Mouse (Mus musculus) myocyte (in vitro differentiated cells): ENCODE measurements around the gene Dlg2.

Experiments
- E2F4 ChIP-seq: IDR thresholded peaks from one replicate; pipeline ENCODE4 v1.6.1; 2011; ENCODE audit warnings: mild to moderate bottlenecking, control low read depth, moderate library complexity; ENCODE audit not compliant: insufficient read depth
- MAX ChIP-seq: IDR thresholded peaks from one replicate; pipeline ENCODE4 v1.6.1; 2011; ENCODE audit warnings: low read depth, mild to moderate bottlenecking, control low read depth
- POLR2A ChIP-seq: IDR thresholded peaks from one replicate; pipeline ENCODE4 v1.6.1; 2011; ENCODE audit warnings: low read depth, mild to moderate bottlenecking, control low read depth, moderate library complexity; ENCODE audit not compliant: insufficient read length
- SRF ChIP-seq: IDR thresholded peaks from one replicate; pipeline ENCODE4 v1.6.1; 2011; ENCODE audit warnings: low read depth; ENCODE audit not compliant: control insufficient read depth, insufficient read length
- TCF12 ChIP-seq: IDR thresholded peaks from one replicate; pipeline ENCODE4 v1.6.1; 2011; ENCODE audit warnings: mild to moderate bottlenecking, control low read depth; ENCODE audit not compliant: poor library complexity, insufficient read depth, severe bottlenecking
- TCF3 ChIP-seq: IDR thresholded peaks from one replicate; pipeline ENCODE4 v1.6.1; 2011; ENCODE audit warnings: low read depth, control low read depth; ENCODE audit not compliant: insufficient read length

DNA sequence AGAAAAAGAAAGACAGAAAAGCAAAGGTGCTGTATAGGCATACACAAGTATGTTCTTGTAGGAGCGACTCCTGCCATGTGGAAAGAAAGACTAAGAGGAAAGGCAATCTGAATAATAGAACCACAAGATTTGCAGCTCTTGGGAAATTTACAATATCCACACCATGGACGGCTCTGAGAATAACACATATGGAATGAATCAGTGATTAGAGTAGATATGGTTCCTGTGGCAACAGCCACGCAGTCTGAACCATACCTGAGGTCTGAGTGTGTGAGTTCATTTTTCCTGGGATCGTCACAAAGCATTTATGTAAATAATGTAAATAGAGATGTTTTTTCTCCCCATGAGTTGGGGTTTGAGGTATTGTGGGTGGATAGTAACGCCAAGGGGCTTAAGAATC, 1247.9 kb downstream of the Dlg2 start:
- no peak for TF ChIP-seq TCF12
- TF ChIP-seq TCF3 = no peak
- no peak for TF ChIP-seq POLR2A
- TF ChIP-seq E2F4 = no peak
- no peak for TF ChIP-seq MAX
- no peak for TF ChIP-seq SRF
